Mouse (Mus musculus) limb, embryonic 13.5 days (tissue): ENCODE results near the gene Bmp7. TPM values are rescaled to one million over a fixed set of nuclear protein-coding genes. Genes with fewer than 3 reads are reported as not detected.

ENCODE experiments used
- ATAC-seq: fragments of 200-750 bp; cut with Nextera tagmentation; 2 replicates; pipeline ENCODE4 v1.8.0; 2017; ENCODE audit warnings: low read depth, moderate number of reproducible peaks, moderate TSS enrichment; ENCODE audit not compliant: low FRiP score
- H3K27ac ChIP-seq: fragments of 300-500 bp; sonication (generic); 2 replicates; pipeline ENCODE4 v1.5.1; 2015; ENCODE audit warnings: inconsistent platforms, mild to moderate bottlenecking, moderate library complexity
- H3K27me3 ChIP-seq: fragments of 300-500 bp; sonication (generic); 2 replicates; pipeline ENCODE4 v1.6.1; 2015; ENCODE audit warnings: mild to moderate bottlenecking, inconsistent platforms
- H3K36me3 ChIP-seq: fragments of 300-500 bp; sonication (generic); 2 replicates; pipeline ENCODE4 v1.6.1; 2015; ENCODE audit warnings: inconsistent platforms, mild to moderate bottlenecking, moderate library complexity
- H3K4me1 ChIP-seq: fragments of 300-500 bp; sonication (generic); 2 replicates; pipeline ENCODE4 v1.6.1; 2015; ENCODE audit warnings: inconsistent platforms
- H3K4me2 ChIP-seq: fragments of 300-500 bp; sonication (generic); replicated peaks from 2 replicates; pipeline ENCODE4 v1.6.1; 2015; ENCODE audit warnings: inconsistent platforms, mild to moderate bottlenecking, moderate library complexity
- H3K4me3 ChIP-seq: fragments of 300-500 bp; sonication (generic); 2 replicates; pipeline ENCODE4 v1.5.1; 2015; ENCODE audit warnings: moderate library complexity, mild to moderate bottlenecking, inconsistent platforms
- H3K9ac ChIP-seq: fragments of 300-500 bp; sonication (generic); 2 replicates; pipeline ENCODE4 v1.6.1; 2015; ENCODE audit warnings: mild to moderate bottlenecking, inconsistent platforms
- H3K9me3 ChIP-seq: fragments of 300-500 bp; sonication (generic); 2 replicates; pipeline ENCODE4 v1.6.1; 2016; ENCODE audit warnings: inconsistent platforms
- WGBS: fragments of 180-500 bp; shearing (Covaris S2); methylation state at CpG from one replicate; pipeline ENCODE4 v1.1.7; 2015; 5-methylcytosine and 5-hydroxymethylcytosine counted together
- polyA plus RNA-seq: library from polyadenylated mRNA; unstranded; fragments of >200 nt; fragmentation: Nextera tagmentation; extraction: Ambion mirVana; gene quantifications from 2 replicates; pipeline ENCODE4 v1.2.1, GENCODE M21; 2015

Gene Bmp7
- 32.5 and 33.7 TPM in 2 replicates for polyA plus RNA-seq

- 0% methylated on average over 81 of the region's 82 CpGs for WGBS
Observed at GRCm38 (mm10) chr2:172940003-172940798, at the start of gene Bmp7. Gene Bmp7, minus strand, starts transcription at chr2:172940321.

DNA sequence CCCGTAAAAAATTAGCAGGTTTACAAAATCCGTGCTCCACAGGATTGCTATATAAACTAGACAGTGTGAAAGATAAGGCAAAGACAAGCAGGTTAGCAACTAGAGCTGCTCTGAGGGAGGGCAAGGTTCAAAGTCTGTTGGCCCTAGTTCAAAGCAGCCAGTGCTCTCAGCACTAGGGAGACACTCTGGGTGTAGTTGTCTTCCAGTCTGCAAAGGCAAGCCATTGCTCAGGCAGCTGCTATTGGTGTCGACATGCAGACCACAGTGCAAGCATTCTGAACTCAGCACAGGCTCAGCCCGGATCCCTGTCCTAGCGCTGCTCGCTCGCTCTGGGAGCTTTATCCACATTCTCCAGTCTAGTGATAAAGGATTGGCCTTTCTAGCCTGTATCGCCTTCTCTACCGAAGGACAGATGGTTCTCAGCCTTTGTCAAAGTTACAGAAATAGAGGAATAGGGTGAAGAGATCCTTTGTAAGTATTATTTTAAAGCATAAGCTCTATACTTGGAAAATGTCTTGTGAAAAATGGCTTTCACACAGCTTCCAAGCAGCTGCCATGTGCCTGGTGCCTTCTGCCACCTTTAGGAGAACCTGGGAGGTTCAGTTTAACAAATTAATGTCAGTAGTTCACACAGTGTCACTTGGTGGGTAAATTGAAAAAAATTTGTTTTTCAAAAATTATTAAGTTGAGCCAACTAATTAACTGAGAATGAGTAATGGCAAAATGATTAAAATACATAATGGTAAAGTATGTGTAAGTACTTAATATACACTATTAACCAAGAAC lies 42.8 kb upstream of the Bmp7 start:
- H3K4me1 ChIP-seq = peaks cover 10% of the 10 kb centered on the region
- no peak overlapping the region for H3K4me3 ChIP-seq
- H3K27me3 ChIP-seq = no peaks in the 10 kb centered on the region
- no peak overlapping the region for H3K9ac ChIP-seq
- ATAC-seq = no peak
- H3K9me3 ChIP-seq = no peaks in the 10 kb centered on the region
- no peak overlapping the region for H3K4me2 ChIP-seq
- H3K27ac ChIP-seq = no peak overlapping the region
- no peaks in the 10 kb centered on the region for H3K36me3 ChIP-seq
- WGBS = 72% methylated on average over 9 of the region's 9 CpGs

More at GRCm38 (mm10) chr2:172940003-172940798, at the start of gene Bmp7:
- Histone ChIP-seq H3K9ac (peak within 1 kb of the TSS; percentile 83), H3K4me1 (peaks cover 56% of the 10 kb centered on the region), H3K27ac (peak within 1 kb of the TSS; percentile 92), H3K36me3 (no peaks in the 10 kb centered on the region), H3K9me3 (no peaks in the 10 kb centered on the region), H3K27me3 (peaks cover 14% of the 10 kb centered on the region), H3K4me3 (peak within 1 kb of the TSS; percentile 75), H3K4me2 (peak within 1 kb of the TSS; percentile 97)
- ATAC-seq = peak; percentile 82

DNA sequence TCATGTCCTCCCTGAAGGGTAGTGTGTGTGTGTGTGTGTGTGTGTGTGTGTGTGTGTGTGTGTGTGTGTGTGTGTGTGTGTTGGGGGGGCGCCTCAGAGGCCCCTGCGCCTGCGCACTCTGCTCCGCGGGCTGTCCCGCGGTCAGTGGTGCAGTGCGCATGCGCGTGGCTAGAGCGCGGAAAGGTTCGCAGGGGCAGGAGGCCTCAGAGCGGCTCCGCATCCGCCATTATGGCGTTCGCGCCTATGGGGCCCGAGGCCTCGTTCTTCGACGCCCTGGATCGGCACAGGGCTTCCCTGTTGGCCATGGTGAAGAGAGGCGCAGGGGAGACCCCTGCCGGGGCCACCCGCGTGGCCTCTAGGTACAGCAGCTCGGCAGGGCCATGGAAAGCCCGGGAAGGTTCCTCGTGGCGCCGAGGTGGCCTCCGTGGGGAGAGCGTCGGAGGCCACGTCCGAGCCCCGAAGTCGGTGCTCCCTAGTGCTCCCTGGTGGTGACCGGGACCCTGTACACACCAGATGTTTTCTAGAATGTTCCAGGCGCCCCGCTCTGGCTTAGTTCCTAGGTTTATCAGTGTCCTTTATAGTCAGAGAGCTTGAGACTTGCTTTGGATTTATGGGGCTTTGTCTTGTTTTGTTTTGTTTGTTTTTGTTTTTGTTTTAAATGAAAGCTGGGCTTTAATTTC lies 39.7 kb upstream of the Bmp7 start:
- no peak for ATAC-seq
- H3K4me1 ChIP-seq = peaks cover 21% of the 10 kb centered on the region

GRCm38 (mm10) chr2:172978131-172978633 lies 38.1 kb upstream of the Bmp7 start:
- WGBS = 49% methylated on average over 4 of the region's 4 CpGs
- Histone ChIP-seq H3K4me1 (peaks cover 21% of the 10 kb centered on the region), H3K4me2 (peak overlapping the region; percentile 56), H3K9me3 (no peaks in the 10 kb centered on the region), H3K27me3 (no peaks in the 10 kb centered on the region), H3K4me3 (no peak overlapping the region), H3K36me3 (no peaks in the 10 kb centered on the region), H3K9ac (no peak overlapping the region), H3K27ac (no peak overlapping the region)
- no peak for ATAC-seq

More for the DNA sequence above, 39.7 kb upstream of the Bmp7 start:
- no peak overlapping the region for H3K9ac ChIP-seq
- 95% methylated on average over 40 of the region's 43 CpGs for WGBS
- H3K36me3 ChIP-seq = no peaks in the 10 kb centered on the region
- no peaks in the 10 kb centered on the region for H3K9me3 ChIP-seq
- no peak overlapping the region for H3K4me2 ChIP-seq
- no peak overlapping the region for H3K27ac ChIP-seq
- no peaks in the 10 kb centered on the region for H3K27me3 ChIP-seq
- H3K4me3 ChIP-seq = no peak overlapping the region

GRCm38 (mm10) chr2:172977409-172978130 lies 37.4 kb upstream of the Bmp7 start, which contains the start of gene Spo11:
Gene Spo11, plus strand, starts transcription at chr2:172977700.
- 0 out of 2 replicates have a peak, but pooled peaks have one; percentile 34 for ATAC-seq
- H3K4me3 ChIP-seq = peak within 1 kb of the TSS; percentile 15; the same call in 1 of the 2 replicates

DNA sequence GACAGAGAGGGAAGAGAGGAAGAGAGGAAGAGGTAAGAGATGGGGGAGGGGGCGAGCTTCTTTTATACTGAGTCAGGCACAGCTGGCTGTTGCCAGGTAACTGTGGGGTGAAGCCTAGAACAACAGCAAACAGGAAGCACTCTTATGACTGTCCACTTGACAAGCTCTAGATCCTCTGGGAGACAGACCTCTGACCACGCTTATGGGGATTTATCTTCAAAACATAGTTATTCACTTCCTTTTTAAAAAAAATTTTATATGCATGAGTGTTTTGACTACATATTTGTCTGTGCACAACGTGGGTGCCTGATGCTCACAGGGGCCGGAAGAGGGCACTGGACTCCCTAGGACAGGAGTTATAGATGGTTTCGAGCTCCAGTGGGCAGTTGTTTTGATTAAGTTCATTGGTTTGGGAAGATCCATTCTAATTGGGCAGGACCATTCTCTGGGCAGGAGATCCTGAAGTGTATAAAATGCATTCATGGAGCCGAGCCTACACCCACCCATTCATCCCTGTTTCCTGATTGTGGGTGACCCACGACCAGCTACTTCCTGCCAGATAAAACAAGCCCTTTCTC lies 36.6 kb upstream of the Bmp7 start:
- Histone ChIP-seq H3K9ac (no peak overlapping the region), H3K36me3 (no peaks in the 10 kb centered on the region), H3K27me3 (no peaks in the 10 kb centered on the region), H3K27ac (peak overlapping the region; percentile 63; the same call in 1 of the 2 replicates), H3K9me3 (no peaks in the 10 kb centered on the region), H3K4me3 (0 out of 2 replicates have a peak overlapping the region, but pooled peaks have one; percentile 15), H3K4me2 (peak overlapping the region; percentile 56), H3K4me1 (peaks cover 21% of the 10 kb centered on the region)
- 31% methylated on average over 7 of the region's 7 CpGs for WGBS
- ATAC-seq = no peak

More at GRCm38 (mm10) chr2:172977409-172978130, 37.4 kb upstream of the Bmp7 start, which contains the start of gene Spo11:
- no peaks in the 10 kb centered on the region for H3K27me3 ChIP-seq
- peaks cover 21% of the 10 kb centered on the region for H3K4me1 ChIP-seq
- peak within 1 kb of the TSS; percentile 50; the same call in 1 of the 2 replicates for H3K9ac ChIP-seq
- 12% methylated on average over 14 of the region's 14 CpGs for WGBS
- H3K36me3 ChIP-seq = no peaks in the 10 kb centered on the region
- peak within 1 kb of the TSS; percentile 63; the same call in 1 of the 2 replicates for H3K27ac ChIP-seq
- H3K9me3 ChIP-seq = no peaks in the 10 kb centered on the region
- H3K4me2 ChIP-seq = peak within 1 kb of the TSS; percentile 56

- Histone ChIP-seq H3K9me3 (no peaks in the 10 kb centered on the region), H3K4me3 (no peak overlapping the region), H3K27ac (no peak overlapping the region), H3K4me2 (no peak overlapping the region), H3K4me1 (peaks cover 21% of the 10 kb centered on the region), H3K9ac (no peak overlapping the region), H3K27me3 (no peaks in the 10 kb centered on the region), H3K36me3 (no peaks in the 10 kb centered on the region)
- 85% methylated on average over 6 of the region's 6 CpGs for WGBS
- ATAC-seq = no peak
Observed at GRCm38 (mm10) chr2:172975159-172975558, 35.0 kb upstream of the Bmp7 start.

DNA sequence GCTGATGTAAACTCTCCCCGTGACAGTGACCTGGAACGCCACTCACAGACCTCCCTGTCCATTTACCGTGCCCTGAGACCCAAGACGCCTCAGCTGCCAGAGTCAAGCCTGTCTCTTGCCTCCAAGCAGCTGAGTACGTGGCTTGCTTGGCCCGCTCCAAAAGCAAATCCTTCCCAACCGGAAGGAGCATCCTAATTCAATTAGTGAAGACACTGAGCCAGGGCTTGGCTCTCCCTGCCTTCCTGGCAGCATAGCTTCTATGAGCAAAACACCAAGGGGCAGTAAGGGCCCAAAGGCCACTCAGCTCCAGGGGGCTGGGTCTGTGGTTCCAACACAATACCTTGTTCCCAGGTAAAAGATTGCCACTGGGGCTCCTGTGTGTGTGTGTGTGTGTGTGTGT lies 34.6 kb upstream of the Bmp7 start:
- WGBS = 45% methylated on average over 7 of the region's 7 CpGs
- H3K9me3 ChIP-seq = no peaks in the 10 kb centered on the region
- H3K27ac ChIP-seq = no peak overlapping the region

GRCm38 (mm10) chr2:172973806-172974565 lies 33.9 kb upstream of the Bmp7 start:
- H3K27me3 ChIP-seq = no peaks in the 10 kb centered on the region
- no peak overlapping the region for H3K4me2 ChIP-seq
- no peak overlapping the region for H3K4me3 ChIP-seq
- WGBS = 25% methylated on average over 7 of the region's 7 CpGs
- no peak for ATAC-seq
- H3K9me3 ChIP-seq = no peaks in the 10 kb centered on the region
- H3K4me1 ChIP-seq = peaks cover 21% of the 10 kb centered on the region
- no peak overlapping the region for H3K27ac ChIP-seq
- H3K9ac ChIP-seq = no peak overlapping the region
- no peaks in the 10 kb centered on the region for H3K36me3 ChIP-seq

More for the DNA sequence above, 34.6 kb upstream of the Bmp7 start:
- no peak overlapping the region for H3K9ac ChIP-seq
- peaks cover 21% of the 10 kb centered on the region for H3K4me1 ChIP-seq
- no peak for ATAC-seq
- no peaks in the 10 kb centered on the region for H3K36me3 ChIP-seq
- no peak overlapping the region for H3K4me2 ChIP-seq
- no peak overlapping the region for H3K4me3 ChIP-seq
- no peaks in the 10 kb centered on the region for H3K27me3 ChIP-seq

GRCm38 (mm10) chr2:172971865-172972264 lies 31.7 kb upstream of the Bmp7 start:
- 83% methylated on average over 2 of the region's 2 CpGs for WGBS
- no peak for ATAC-seq
- no peaks in the 10 kb centered on the region for H3K9me3 ChIP-seq

More at GRCm38 (mm10) chr2:172971865-172972264, 31.7 kb upstream of the Bmp7 start:
- Histone ChIP-seq H3K9ac (no peak overlapping the region), H3K36me3 (no peaks in the 10 kb centered on the region), H3K4me3 (no peak overlapping the region), H3K27me3 (no peaks in the 10 kb centered on the region), H3K4me1 (peaks cover 8% of the 10 kb centered on the region), H3K27ac (no peak overlapping the region), H3K4me2 (no peak overlapping the region)
